Mouse (Mus musculus): ENCODE results near the gene Cd300ld5. TPM values are rescaled to one million over a fixed set of nuclear protein-coding genes. Genes with fewer than 3 reads are reported as not detected.
"Not testable (repeated sequence)": the region's sequence is repeated elsewhere in the genome, so short reads cannot be mapped to it uniquely, and the experiment has no call there.

Cd300ld5 gene
- polyA plus RNA-seq, 1 experiment from 2014 or later: not detected

DNA sequence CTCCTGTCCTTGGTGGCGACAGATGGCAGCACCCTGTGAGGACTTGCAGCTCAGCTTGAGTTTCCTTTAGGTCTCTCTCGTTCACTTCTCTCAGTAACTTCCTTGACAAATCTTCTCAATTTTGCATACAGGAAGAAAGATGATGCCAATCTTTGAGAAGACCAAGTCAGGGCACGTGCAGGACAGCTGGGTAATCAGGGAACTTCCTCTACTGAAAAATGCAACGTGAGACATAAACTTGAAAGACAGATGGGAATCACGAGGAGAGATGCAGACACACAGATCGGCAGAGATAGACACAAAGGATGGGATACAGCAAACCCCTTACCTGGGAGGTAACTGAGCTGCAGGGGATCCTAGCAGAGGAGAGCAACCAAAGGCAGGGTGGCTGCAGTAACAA, 10.7 kb downstream of the Cd300ld5 start, which contains the start of gene Cd300ld4:
Cd300ld4 (minus strand) TSS at position 101 of the 400 bp plus-strand sequence.
- ATAC-seq; H3K9ac ChIP-seq; H3K36me3 ChIP-seq; H3K4me1 ChIP-seq (replicated peaks); H3K27me3 ChIP-seq (replicated peaks); H3K4me3 ChIP-seq (replicated peaks); H3K9me3 ChIP-seq; H3K4me2 ChIP-seq (replicated peaks); H3K27ac ChIP-seq: not testable (repeated sequence)
- no CpG with 5 or more reads among the region's 6 CpGs for WGBS

DNA sequence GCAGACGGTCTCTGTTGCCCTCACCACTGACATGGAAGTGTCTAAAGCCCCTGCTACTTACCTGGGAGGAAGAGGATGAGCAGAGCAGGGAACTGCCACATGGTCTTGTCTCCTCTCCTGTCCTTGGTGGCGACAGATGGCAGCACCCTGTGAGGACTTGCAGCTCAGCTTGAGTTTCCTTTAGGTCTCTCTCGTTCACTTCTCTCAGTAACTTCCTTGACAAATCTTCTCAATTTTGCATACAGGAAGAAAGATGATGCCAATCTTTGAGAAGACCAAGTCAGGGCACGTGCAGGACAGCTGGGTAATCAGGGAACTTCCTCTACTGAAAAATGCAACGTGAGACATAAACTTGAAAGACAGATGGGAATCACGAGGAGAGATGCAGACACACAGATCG, 21.5 kb downstream of the Cd300ld5 start, which contains the start of gene Cd300ld2:
Cd300ld2 (minus strand) TSS at position 101 of the 400 bp plus-strand sequence.
- not testable (repeated sequence) for H3K4me2 ChIP-seq (replicated peaks); H3K27me3 ChIP-seq (replicated peaks); H3K9ac ChIP-seq; H3K27ac ChIP-seq; H3K36me3 ChIP-seq; ATAC-seq; H3K9me3 ChIP-seq; H3K4me1 ChIP-seq (replicated peaks); H3K4me3 ChIP-seq (replicated peaks)
- WGBS: no CpG with 5 or more reads among the region's 7 CpGs

DNA sequence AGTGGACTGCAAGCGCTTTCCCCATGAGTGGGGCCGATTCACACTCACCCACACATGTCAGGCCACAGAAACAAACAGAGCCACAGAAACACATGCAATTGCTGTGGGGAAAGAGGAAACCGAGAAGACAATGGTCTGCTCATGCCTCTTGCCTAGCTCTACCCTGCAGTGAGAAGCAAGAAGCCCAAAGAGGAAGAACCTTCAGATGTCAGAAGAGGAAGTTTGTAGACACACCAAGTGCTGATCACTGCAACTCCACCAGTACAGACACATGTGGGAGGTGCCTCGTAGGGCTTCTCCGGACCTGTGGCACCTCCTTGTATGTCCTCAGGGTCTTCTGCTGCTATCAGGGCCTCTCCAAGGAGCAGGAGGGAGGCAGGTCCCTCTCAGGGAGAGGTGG, 33.5 kb downstream of the Cd300ld5 start:
- no peak overlapping the region for H3K4me2 ChIP-seq (replicated peaks)
- H3K9ac ChIP-seq: no peak overlapping the region
- WGBS: 86% methylated on average over 5 of the region's 5 CpGs
- H3K4me1 ChIP-seq (replicated peaks): no peaks in the 10 kb centered on the region
- no peak for ATAC-seq
- H3K36me3 ChIP-seq: no peaks in the 10 kb centered on the region
- no peaks in the 10 kb centered on the region for H3K9me3 ChIP-seq
- H3K27ac ChIP-seq: no peak overlapping the region
- H3K27me3 ChIP-seq (replicated peaks): no peaks in the 10 kb centered on the region
- H3K4me3 ChIP-seq (replicated peaks): no peak overlapping the region

DNA sequence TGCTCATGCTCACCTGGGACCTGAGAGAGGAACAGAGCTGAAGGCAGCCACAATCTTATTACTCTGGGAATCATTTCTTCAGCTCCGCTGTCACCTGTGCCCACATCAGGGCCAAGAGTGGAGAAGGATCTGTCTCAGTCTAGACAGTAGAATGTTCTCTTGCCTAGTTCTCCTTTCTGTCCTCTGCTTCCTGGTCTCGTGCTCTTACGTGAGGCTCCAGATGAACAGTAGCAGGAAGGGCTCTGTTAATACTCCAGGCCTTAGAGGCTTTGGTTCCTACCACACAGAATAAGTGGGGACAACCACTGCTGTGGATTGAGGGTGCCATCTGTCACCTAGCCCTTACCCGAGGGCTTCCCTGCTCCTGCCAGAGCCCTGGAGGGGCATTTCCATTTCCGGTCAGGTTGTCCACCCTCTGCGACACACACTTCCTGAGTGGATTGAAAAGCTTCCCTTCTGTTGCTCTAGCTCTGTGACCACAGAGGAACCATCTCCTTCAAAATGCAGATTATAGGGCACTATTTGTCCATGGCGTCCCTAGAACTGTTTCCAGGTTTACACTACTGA, 36.0 kb downstream of the Cd300ld5 start, which contains the start of gene Cd300c2:
Cd300c2 (minus strand) TSS at position 407 of the 567 bp plus-strand sequence.
- Histone ChIP-seq H3K27ac (no peak within 1 kb of the TSS), H3K36me3 (no peaks in the 10 kb centered on the region), H3K27me3 (replicated peaks) (no peaks in the 10 kb centered on the region), H3K4me3 (replicated peaks) (no peak within 1 kb of the TSS), H3K4me1 (replicated peaks) (no peaks in the 10 kb centered on the region), H3K4me2 (replicated peaks) (no peak within 1 kb of the TSS), H3K9ac (no peak within 1 kb of the TSS), H3K9me3 (no peaks in the 10 kb centered on the region)
- WGBS: 76% methylated on average over 7 of the region's 7 CpGs
- no peak for ATAC-seq

DNA sequence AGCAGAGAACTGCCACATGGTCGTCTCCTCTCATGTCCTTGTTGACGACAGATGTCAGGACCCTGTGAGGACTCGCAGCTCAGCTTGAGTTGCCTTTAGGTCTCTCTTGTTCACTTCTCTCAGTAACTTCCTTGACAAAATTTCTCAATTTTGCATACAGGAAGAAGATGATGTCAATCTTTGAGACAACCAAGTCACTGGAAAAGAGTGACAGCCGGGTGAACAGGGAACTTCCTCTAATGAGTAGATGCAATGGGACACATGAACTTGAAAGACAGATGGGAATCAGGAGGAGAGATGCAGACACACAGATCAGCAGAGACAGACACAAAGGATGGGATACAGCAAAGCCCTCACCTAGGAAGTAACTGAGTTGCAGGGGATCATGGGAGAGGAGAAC, 47.8 kb downstream of the Cd300ld5 start, which contains the start of gene Cd300ld:
Cd300ld (minus strand) TSS at position 130 of the 400 bp plus-strand sequence.
- no peaks in the 10 kb centered on the region for H3K4me1 ChIP-seq (replicated peaks)
- H3K4me3 ChIP-seq (replicated peaks): no peak within 1 kb of the TSS
- 67% methylated on average over 4 of the region's 4 CpGs for WGBS
- no peaks in the 10 kb centered on the region for H3K36me3 ChIP-seq
- H3K27me3 ChIP-seq (replicated peaks): no peaks in the 10 kb centered on the region
- no peak within 1 kb of the TSS for H3K9ac ChIP-seq
- no peak within 1 kb of the TSS for H3K27ac ChIP-seq
- H3K9me3 ChIP-seq: no peaks in the 10 kb centered on the region
- ATAC-seq: no peak
- no peak within 1 kb of the TSS for H3K4me2 ChIP-seq (replicated peaks)

DNA sequence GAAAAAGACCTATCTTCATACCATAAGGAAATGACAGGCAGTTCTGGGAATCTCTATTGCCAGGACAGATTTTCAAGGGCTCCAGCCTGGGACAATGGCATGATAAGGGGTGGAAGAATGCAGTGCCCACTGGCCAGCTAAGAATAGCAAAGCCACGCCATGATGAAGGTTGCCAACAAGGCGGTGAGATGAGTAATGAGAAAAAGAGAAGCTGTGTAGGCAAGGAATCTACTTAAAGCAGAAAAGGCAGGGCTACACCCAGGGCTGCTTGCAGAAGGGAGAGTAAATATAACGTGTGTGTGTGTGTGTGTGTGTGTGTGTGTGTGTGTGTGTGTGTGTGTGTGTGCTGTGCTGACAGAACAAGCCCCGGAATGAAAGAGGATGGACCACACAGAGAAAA, 55.7 kb downstream of the Cd300ld5 start:
- Histone ChIP-seq H3K9ac (no peak overlapping the region), H3K9me3 (no peaks in the 10 kb centered on the region), H3K27ac (no peak overlapping the region), H3K27me3 (replicated peaks) (no peaks in the 10 kb centered on the region), H3K36me3 (no peaks in the 10 kb centered on the region), H3K4me2 (replicated peaks) (no peak overlapping the region), H3K4me3 (replicated peaks) (no peak overlapping the region), H3K4me1 (replicated peaks) (no peaks in the 10 kb centered on the region)
- WGBS: 68% methylated on average over 4 of the region's 4 CpGs
- ATAC-seq: no peak

Other genes starting within 250 kb of the Cd300ld5 start
- 1.4 and 1.5 TPM in 2 replicates for gene Btbd17, start 241.8 kb downstream of the Cd300ld5 start, polyA plus RNA-seq (2015; fragmentation: Nextera tagmentation; extraction: Ambion mirVana)
- 0.21 and 0.51 TPM in 2 replicates for gene Gpr142, start 238.8 kb downstream of the Cd300ld5 start, polyA plus RNA-seq (2015; fragmentation: Nextera tagmentation; extraction: Ambion mirVana)
- gene Gprc5c, start 186.6 kb downstream of the Cd300ld5 start, polyA plus RNA-seq (2015; fragmentation: Nextera tagmentation; extraction: Ambion mirVana): 15.5 and 16.0 TPM in 2 replicates
- gene Cd300a, start 147.7 kb downstream of the Cd300ld5 start, polyA plus RNA-seq (2015; fragmentation: Nextera tagmentation; extraction: Ambion mirVana): 1.2 and 2.2 TPM in 2 replicates
- 0.27 and 0.43 TPM in 2 replicates for gene Cd300lb, start 103.4 kb downstream of the Cd300ld5 start, polyA plus RNA-seq (2015; fragmentation: Nextera tagmentation; extraction: Ambion mirVana)
- gene Cd300c, start 68.6 kb downstream of the Cd300ld5 start, polyA plus RNA-seq (2015; fragmentation: Nextera tagmentation; extraction: Ambion mirVana): not detected in 2 replicates
- 0.19 and 0.34 TPM in 2 replicates for gene Cd300ld, start 47.8 kb downstream of the Cd300ld5 start, polyA plus RNA-seq (2015; fragmentation: Nextera tagmentation; extraction: Ambion mirVana)
- 1.9 and 2.8 TPM in 2 replicates for gene Cd300c2, start 35.9 kb downstream of the Cd300ld5 start, polyA plus RNA-seq (2015; fragmentation: Nextera tagmentation; extraction: Ambion mirVana)
- gene Cd300ld2, start 21.6 kb downstream of the Cd300ld5 start, polyA plus RNA-seq (2015; fragmentation: Nextera tagmentation; extraction: Ambion mirVana): not detected in 2 replicates
- gene Cd300ld4, start 10.8 kb downstream of the Cd300ld5 start, polyA plus RNA-seq (2015; fragmentation: Nextera tagmentation; extraction: Ambion mirVana): not detected in 2 replicates
- gene Cd300ld3, start 10.6 kb upstream of the Cd300ld5 start, polyA plus RNA-seq (2015; fragmentation: Nextera tagmentation; extraction: Ambion mirVana): not detected in 2 replicates
- gene Cd300e, start 24.4 kb upstream of the Cd300ld5 start, polyA plus RNA-seq (2015; fragmentation: Nextera tagmentation; extraction: Ambion mirVana): 0.06 and 0.28 TPM in 2 replicates
- 3.6 and 3.7 TPM in 2 replicates for gene Rab37, start 53.7 kb upstream of the Cd300ld5 start, polyA plus RNA-seq (2015; fragmentation: Nextera tagmentation; extraction: Ambion mirVana)
- 0.85 and 1.2 TPM in 2 replicates for gene Cd300lf, start 96.2 kb upstream of the Cd300ld5 start, polyA plus RNA-seq (2015; fragmentation: Nextera tagmentation; extraction: Ambion mirVana)
- 252 and 270 TPM in 2 replicates for gene Slc9a3r1, start 125.6 kb upstream of the Cd300ld5 start, polyA plus RNA-seq (2015; fragmentation: Nextera tagmentation; extraction: Ambion mirVana)
- 9.3 and 12.2 TPM in 2 replicates for gene Tmem104, start 149.7 kb upstream of the Cd300ld5 start, polyA plus RNA-seq (2015; fragmentation: Nextera tagmentation; extraction: Ambion mirVana)
- 20.5 and 20.6 TPM in 2 replicates for gene Nat9, start 150.1 kb upstream of the Cd300ld5 start, polyA plus RNA-seq (2015; fragmentation: Nextera tagmentation; extraction: Ambion mirVana)
- gene Grin2c, start 229.5 kb upstream of the Cd300ld5 start, polyA plus RNA-seq (2015; fragmentation: Nextera tagmentation; extraction: Ambion mirVana): 0.05 and 0.09 TPM in 2 replicates
- 17.2 and 20.8 TPM in 2 replicates for gene Fdxr, start 239.3 kb upstream of the Cd300ld5 start, polyA plus RNA-seq (2015; fragmentation: Nextera tagmentation; extraction: Ambion mirVana)

Data from intestine, embryonic 15.5 days (tissue).